Mouse (Mus musculus): ENCODE results near the gene Kpna6.

The Kpna6 gene

DNA sequence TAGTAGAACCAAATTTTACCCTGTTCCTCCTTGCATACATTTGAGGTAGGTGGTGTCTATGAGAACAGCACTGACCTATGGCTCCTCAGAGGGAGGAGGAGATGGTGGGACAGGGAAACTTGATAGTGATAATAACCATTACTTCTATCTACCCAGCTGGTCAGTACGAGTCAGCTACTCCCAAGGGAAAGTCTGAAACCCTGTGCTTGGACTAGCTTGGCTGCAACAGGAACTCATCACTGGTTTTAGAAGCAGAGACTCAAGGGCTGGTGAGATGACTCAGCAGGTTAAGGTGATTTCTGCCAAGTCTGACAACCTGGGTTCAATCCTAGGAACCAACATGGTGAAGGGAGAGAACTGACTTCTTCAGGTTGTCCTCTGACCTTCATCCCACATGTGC, 23.9 kb downstream of the Kpna6 start:
- DNase-seq (ENCODE audit: low read depth), result no peak

DNA sequence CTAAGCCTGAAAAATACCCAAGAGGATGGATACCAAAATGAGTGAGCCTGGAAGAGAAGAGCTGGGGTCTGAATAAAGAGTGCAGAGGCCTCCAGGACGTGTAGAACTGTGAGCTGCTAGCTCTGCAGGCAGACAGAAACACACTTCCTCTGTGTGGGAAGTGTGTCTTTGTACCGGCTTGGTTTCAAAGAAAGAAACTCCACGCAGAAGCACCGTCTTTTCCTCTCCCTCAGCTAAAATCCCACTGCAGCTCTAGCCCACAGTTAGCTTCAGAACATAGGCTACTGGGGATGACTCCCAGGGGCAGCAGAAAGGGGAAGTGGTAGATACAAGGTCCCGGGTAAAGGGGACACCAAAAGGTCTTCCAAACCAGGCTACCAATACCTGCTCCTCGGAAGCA, 27.4 kb downstream of the Kpna6 start:
- no peak for DNase-seq (ENCODE audit: low read depth)

GRCm38 (mm10) chr4:129641756-129642155, 30.8 kb downstream of the Kpna6 start:
- no peak for DNase-seq (ENCODE audit: low read depth)

- DNase-seq (ENCODE audit: low read depth), result peak; percentile 96
Observed at GRCm38 (mm10) chr4:129640638-129641467, 31.7 kb downstream of the Kpna6 start, which contains the start of gene Txlna. Gene Txlna (minus strand): TSS chr4:129641065.

DNA sequence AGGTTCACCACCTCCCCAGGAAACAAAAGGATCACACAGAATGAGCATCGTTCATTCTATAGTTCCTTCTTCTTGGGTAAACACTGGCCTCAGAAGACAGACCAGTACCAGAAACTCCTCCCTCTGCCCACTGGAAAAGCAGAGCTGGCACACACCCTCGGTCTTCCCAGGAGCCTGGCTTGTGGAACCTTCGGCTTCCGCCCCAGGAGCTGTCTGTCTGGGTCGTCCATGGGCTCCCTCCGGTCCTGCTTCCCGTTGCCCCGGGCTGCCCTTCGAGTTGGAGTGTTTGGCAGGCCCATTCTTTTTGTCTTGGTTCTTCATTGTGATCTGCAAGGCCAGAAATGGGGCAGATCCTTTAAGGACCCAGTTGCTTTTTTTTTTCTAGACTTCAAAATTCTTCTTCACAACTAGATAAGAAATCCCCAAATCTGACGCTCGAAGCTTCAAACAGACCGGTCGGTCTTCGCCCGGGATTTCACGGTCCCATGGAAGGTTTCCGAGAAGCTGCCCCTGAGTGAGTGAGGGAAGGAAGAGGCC, 32.4 kb downstream of the Kpna6 start:
- no peak for DNase-seq (ENCODE audit: low read depth)

GRCm38 (mm10) chr4:129639221-129639620, 33.3 kb downstream of the Kpna6 start:
- DNase-seq (ENCODE audit: low read depth), result no peak

DNA sequence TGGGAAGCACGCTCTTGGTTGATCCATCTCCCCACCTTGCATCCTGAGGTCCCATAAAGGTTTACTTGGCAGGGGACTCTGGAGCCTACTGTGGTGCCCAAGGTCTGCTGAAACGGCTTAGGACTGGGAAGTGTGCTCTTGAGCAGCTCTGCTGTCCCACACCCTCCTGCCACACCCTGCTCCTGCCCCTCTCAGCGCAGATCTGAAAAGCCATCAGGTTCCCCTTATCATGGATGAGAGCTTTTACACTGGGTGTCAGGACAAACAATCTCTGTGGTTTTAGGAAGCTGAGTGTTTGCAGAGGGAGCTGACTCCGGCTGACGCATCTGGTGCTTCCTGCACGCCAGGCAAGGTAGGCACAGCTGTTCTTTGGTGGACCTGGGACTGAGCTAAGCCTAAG, 38.7 kb downstream of the Kpna6 start:
- no peak for DNase-seq (ENCODE audit: low read depth)

DNA sequence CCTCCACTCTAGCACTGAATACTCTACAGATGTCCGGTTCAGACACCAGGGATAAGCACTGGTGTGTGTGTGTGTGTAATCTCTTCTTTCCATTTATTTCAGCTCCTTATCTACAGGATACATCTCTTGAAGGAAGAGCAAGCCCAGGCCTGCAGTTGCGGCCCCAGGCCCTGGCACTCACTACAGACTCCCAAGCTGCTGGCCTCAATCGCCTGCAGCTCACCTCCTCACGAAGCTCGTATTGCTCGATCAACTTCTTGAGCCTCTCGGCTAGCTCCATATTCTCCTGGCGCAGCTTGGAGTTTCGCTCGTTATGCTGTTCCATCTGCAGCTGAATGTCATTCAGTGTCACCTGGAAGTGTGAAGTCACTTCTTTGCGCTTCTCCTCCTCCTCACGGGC, 40.7 kb downstream of the Kpna6 start:
- no peak for DNase-seq (ENCODE audit: low read depth)

- DNase-seq (ENCODE audit: low read depth), result no peak
Observed at GRCm38 (mm10) chr4:129630944-129631343, 41.6 kb downstream of the Kpna6 start.

- DNase-seq (ENCODE audit: low read depth), result no peak
Observed at GRCm38 (mm10) chr4:129626035-129626434, 46.5 kb downstream of the Kpna6 start.

DNA sequence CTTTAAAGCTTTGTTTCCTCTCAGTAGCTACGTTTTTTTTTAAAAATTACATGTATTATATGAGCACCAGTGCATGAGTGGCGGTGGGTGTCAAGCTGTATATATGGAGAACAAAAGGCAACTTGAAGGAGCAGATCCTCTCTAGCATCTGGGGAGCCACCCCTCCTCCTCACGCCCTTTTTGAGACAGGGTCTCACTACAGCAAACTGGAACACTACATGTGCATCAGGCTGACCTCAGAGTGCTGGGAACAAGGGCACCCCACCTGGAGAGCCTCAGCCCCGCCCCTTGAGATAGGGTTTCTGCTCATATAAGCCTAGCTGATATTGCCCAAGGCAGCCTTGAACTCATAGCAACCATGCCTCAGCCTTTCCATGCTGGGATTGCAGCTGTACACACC, 47.1 kb downstream of the Kpna6 start:
- DNase-seq (ENCODE audit: low read depth), result no peak

GRCm38 (mm10) chr4:129625029-129625370, 47.6 kb downstream of the Kpna6 start:
- no peak for DNase-seq (ENCODE audit: low read depth)

GRCm38 (mm10) chr4:129624281-129625028, 48.1 kb downstream of the Kpna6 start:
- peak; percentile 89 for DNase-seq (ENCODE audit: low read depth)

- no peak for DNase-seq (ENCODE audit: low read depth)
Observed at GRCm38 (mm10) chr4:129623681-129624091, 48.9 kb downstream of the Kpna6 start, which contains the start of gene Ccdc28b. Gene Ccdc28b (minus strand): TSS chr4:129623947.

- no peak for DNase-seq (ENCODE audit: low read depth)
Observed at GRCm38 (mm10) chr4:129622803-129623535, 49.6 kb downstream of the Kpna6 start.

GRCm38 (mm10) chr4:129622120-129622802, 50.3 kb downstream of the Kpna6 start:
- no peak for DNase-seq (ENCODE audit: low read depth)

- DNase-seq (ENCODE audit: low read depth), result no peak
Observed at GRCm38 (mm10) chr4:129621283-129621841, 51.2 kb downstream of the Kpna6 start.

GRCm38 (mm10) chr4:129620419-129621282, 51.9 kb downstream of the Kpna6 start:
- no peak for DNase-seq (ENCODE audit: low read depth)

DNA sequence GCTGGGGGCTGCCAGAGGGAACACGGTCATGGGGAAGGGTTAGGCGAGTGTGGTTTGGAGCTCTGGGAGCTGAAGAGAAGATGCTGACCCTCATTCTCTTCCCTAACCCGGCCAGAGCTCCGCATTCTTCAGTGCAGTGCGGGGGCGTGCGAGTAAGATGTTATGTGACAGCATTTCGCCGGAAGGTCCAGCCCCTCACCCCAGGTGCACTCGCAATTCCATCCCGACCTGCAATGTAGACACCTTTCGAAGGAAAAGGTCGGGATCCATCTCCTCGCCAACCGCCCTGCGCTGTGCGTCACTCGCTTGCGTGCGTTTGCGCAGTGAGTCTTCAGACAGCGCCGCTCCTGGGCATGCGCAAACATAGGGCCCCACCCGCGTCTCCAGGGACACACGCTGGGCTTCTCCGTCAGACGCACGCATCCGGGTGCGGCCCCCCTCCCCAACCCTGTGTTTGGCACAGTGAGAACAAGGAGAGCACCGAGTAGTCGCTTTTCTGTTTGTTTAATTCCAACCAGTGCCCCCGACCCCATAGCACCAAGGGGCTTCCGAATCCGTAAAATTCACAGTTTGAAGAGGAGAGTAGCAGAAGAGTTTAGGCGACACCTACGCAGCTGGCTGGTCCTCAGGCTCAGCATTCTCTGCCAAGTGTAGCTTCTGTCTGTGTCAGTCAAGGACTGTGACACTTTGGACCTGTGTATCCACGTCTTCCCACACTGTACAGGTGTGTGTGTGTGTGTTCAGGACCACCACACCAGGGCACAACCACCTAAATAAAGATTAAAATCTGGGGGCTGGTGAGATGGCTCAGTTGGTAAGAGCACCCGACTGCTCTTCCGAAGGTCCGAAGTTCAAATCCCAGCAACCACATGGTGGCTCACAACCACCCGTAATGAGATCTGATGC, 53.5 kb downstream of the Kpna6 start, which contains the start of gene Iqcc:
Gene Iqcc, minus strand, starts transcription at position 314 of the 906 bp plus-strand sequence.
- DNase-seq (ENCODE audit: low read depth), result peak; percentile 88

All from c-Kit-positive CD71-positive TER-119-negative erythroid progenitor cells, embryonic 14.5 days (primary cell).